Mouse (Mus musculus) layer of hippocampus, postnatal 10 days (tissue): ENCODE results near the gene Fhit. TPM values are rescaled to one million over a fixed set of nuclear protein-coding genes. Genes with fewer than 3 reads are reported as not detected.
A peak's percentile ranks its signal among the peaks of the same experiment; 100 is the strongest.

Experiments used
- DNase-seq, 2 experiments: peaks; one replicate each; pipeline ENCODE4 v3.0.0; 2021; ENCODE audit warnings: low spot score in 2 of 2
- total RNA-seq, 2 experiments: library from RNA; stranded (reverse); gene quantifications; 2 replicates each; pipeline ENCODE4 v1.2.3; 2021

Gene Fhit
- total RNA-seq, 2 experiments from 2014 or later = 4.4 to 6.9 TPM

DNA sequence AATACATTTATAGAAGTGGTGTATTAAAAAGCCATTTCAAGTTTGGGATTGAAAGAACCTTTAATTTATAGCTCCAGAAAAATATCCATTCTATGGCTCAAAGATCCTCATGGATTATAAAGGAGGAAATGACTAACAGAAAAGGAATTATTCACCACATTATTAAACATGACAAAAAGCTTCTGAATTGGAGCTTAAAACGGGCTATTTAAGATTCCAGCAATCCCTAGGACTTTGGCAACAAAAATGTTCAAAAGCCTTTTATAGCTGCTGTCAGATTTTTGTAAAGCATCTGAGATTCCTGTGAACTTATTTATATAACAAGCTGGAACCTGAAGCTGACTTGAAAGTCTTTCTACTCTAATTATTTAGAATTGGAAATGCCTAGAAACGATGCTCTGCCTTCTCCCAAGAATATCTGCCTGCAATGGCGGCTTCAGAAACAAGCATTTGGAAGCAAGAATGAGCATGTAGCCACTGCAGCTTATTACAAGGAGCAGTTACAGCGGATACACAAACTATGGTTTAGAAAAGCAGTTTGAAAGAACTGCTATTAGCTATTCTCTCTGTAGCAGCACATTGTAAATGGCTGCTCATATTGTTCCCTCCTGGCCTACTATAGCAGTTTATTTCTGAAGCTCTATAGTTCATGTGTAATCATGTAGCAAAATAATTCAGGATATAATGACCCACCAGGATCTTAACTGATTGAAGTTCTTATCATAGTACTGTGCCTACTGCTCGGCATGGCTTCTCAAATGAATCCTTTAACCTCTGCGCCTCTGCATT, 995.0 kb downstream of the Fhit start:
- DNase-seq = no peak

DNA sequence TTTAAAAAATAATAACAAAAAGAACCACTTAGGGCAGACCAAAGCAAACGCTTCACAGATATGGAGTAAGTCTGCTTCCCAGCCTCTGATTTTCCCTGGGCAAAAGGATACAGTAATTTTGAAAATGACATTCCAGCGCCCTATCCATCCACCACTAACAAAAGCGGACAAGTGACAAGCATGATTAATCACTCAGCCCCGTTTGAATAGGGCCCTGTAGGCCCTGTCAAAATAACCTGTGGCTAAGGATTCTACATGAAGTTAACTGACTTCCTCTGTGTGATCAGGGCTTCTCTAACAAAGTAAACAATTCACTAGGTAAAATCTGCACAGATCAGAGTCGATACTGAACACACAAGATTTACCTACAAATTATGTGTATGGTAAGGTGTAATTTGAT, 1012.0 kb downstream of the Fhit start:
- no peak for DNase-seq

GRCm38 (mm10) chr14:10139311-10139710, 1022.5 kb downstream of the Fhit start:
- no peak for DNase-seq

DNA sequence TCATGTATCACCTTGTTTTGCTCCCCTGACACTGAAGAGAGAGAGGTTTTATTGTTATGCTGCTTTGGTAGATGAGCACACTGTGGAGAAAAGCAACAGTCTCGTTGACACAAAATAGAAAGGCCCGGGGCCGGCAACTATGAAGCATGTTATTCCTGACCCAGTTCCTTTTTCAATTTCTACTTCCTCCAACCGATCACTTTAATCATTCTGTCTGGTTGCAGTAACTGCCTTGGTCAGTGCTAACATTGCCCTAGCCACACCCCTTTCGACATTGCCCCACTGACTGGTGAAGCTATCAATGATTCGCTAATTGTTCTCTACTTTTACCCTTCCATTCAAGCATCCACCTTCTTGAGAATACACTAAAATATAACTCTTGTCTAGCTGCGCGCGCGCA, 1028.0 kb downstream of the Fhit start:
- DNase-seq = no peak

GRCm38 (mm10) chr14:10129675-10130074, 1032.2 kb downstream of the Fhit start:
- no peak for DNase-seq

DNA sequence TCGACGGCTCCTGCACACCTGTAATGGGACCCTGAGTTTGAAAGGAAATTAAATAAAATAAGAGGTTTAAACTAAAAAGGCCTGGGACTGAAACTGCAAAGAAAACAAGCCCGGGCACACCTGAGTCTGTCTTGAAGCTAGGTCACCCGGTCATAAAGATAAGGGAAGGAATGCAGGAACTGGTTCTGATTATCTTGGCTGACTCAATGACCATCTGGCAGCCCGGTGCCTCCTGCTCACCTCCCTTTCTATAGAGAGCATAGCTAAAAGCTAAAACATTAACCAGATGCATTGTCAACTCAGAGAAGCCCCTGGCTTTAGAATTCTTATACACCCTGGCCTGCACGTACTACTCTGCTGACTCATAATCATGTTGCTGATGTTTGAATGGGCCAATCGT, 1032.7 kb downstream of the Fhit start:
- no peak for DNase-seq

DNA sequence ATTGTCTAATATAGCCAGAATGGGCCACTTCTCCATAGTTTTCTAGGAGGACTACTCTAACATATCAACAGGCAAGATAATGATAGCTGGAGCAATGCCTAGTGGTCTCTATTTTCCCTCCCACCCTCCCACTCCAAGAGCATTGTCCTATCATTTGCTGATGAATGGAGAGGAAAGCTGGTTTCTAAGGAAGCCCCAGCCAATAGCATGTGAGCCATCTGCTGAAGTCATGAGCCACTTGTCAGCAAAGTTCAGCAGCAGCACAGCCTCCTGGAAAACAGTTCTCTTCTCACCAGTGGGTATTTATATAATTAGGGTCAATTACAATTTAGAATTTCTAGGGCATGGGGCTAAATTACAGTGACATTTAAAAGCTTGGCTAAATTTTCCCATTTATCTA, 1035.3 kb downstream of the Fhit start:
- DNase-seq = no peak

GRCm38 (mm10) chr14:10122176-10122575, 1039.7 kb downstream of the Fhit start:
- DNase-seq = no peak

DNA sequence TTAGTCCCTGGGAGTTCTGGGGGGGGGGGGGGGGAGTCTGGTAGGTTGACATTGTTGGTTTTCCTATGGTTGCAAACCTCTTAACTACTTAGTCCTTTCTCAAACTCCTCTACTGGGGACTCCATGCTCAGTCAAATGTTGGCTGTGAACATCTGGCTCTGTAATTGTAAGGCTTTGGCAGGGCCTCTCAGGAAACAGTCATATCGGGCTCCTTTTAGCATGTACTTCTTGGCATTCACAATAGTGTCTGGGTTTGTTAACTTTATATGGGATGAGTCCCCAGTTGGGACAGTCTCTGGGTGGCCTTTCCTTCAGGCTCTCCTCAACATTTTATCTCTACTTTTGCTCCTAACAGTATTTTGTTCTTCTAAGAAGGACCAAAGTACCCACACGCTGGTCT, 1065.6 kb downstream of the Fhit start:
- DNase-seq = no peak

DNA sequence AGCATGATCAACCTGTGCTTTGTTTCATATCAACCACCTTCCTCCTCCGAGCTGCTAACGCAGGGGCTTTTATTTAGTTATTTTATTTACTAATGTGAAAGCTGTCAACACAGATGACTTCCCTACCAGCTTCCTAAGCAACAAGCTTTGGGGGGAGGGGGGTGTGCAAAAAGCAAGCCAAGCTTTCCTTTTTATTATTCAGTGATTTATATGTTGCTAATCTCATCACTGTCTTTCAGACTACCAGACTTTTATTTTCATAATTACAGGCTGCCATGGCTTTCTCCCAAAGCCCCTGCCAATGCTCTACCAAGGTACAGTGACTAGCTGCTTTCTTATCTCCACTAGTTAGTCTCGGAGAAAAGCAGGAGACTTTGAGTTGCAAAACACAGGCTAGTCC, 1082.8 kb downstream of the Fhit start:
- DNase-seq = peak; percentile 3 to 11

- DNase-seq = no peak
Measured at GRCm38 (mm10) chr14:10049947-10050346, 1111.9 kb downstream of the Fhit start.

DNA sequence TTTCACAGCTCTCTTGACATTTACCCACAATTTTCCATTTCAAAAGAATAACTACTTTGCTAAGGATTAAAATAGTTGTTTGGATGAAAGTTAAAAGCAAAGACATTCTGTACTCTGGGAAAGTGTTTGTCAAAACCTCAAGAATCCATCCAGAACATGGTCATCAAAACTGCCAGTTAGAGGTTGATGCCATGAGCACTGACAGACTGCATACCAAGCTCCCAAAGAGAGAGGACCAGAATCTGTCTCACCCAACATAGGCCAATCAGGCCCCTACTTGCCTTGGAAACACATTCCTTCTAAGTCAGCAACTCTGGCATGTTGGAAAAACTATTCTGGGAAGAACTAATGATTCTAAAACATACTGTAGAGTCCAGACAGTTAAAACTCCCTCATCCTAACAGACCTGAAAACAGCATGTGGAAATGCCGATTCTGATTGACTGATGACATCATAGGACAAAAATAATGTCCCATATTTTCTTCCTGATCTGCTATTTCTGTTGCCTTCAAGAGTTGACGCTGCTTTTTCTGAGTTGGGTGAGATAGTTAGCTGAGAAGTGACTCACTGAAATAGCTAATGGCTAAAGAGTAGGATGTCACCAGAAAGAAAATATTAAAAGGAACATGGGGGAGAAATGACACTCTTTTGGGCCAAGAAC, 1114.6 kb downstream of the Fhit start:
- DNase-seq = no peak

GRCm38 (mm10) chr14:10046336-10047122, 1115.3 kb downstream of the Fhit start:
- no peak for DNase-seq

DNA sequence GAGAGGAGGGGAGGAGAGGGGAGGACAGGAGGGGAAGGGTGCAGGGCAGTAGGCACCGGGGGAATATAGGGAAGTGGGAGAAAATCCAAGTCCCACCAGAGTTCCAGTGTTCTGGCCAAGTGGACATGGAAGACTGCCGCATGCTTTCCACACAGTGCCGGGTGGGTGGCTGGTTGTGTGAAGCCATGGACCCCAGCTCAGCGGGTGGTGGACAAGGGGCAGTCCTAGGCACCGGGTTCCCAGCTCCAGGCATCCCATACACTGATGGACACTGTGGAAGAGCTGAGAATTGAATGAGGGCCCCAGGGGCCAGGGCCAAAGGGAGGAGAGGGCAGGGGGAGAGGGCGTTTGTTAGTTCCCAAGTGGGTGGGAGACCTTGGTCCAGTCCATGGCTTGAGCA, 1123.8 kb downstream of the Fhit start:
- no peak for DNase-seq

- DNase-seq = no peak
Measured at GRCm38 (mm10) chr14:10036685-10037215, 1125.1 kb downstream of the Fhit start.

- no peak for DNase-seq
Measured at GRCm38 (mm10) chr14:10035682-10036081, 1126.2 kb downstream of the Fhit start.

DNA sequence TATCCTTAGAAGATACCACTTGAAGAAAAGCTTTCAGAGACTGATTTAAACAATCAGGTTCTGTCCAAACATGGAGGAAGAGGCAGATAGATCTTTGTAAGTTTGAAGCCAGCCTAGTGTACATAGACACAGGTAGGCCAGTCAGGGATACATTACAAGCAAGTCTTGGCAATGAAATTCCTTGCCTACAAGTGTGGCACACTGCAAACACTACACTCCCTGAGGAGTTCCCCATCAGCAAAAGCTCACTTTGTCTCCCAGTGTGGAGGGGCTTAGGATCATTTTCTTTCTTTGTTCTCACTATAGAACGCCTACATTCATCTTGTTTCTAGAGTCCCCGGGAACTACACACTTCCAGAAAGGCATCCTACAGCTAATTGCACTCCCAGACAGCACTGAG, 1126.6 kb downstream of the Fhit start:
- DNase-seq = no peak

GRCm38 (mm10) chr14:10023382-10023781, 1138.5 kb downstream of the Fhit start:
- no peak for DNase-seq

DNA sequence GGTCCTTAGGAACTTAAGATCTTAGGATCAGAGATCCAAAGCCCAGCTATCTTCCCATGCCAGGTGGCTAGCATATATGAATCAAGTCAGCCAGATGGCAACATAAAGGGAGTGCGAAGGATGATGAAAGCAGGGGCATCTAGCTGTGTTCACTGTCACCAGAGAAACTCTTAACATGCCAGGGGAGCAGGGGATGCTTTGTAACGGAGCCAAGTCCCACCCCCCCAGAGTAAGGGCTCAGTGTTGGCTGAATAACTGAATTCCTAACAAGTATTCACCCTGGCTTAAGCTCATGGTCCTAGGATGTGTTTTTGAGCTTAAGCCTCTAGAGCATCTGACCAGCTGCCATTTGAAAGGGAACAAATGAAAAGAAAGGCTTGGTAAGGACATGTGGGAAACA, 1139.5 kb downstream of the Fhit start:
- DNase-seq = peak in 1 of 2 experiments; percentile 21

DNA sequence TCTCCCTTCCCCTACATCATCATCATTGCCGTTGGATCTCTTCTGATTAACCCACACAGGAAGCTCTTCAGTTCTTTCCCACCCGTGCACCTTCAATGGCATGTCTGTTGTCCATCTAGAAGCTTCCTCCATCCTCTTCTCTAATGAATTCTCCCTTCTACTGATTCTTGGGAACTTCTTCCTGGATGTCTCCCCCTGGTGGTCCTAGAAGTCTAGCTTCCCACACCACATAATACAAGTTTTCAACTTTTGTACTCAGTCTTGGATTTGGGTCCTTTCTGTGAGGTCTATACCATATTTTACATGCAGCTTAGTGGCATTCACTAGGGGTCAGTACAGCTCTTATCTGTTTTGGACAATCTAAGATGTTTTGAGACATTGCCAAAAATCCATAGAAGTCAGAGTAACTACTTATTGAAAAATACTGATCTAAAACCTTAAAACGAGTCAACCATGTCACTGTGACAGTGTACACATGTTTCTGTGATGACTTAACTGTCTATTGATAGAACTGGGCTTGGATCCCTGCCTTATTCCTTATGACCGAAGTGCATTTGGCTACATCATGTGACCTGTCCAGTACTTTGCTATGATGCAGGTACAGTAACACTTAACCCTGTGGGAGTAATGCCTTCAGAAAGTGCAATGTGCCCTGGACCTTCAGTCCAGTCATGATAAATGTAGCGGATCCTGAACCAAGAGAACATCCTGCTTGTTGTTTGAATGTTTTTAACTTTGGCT, 1141.3 kb downstream of the Fhit start:
- no peak for DNase-seq

DNA sequence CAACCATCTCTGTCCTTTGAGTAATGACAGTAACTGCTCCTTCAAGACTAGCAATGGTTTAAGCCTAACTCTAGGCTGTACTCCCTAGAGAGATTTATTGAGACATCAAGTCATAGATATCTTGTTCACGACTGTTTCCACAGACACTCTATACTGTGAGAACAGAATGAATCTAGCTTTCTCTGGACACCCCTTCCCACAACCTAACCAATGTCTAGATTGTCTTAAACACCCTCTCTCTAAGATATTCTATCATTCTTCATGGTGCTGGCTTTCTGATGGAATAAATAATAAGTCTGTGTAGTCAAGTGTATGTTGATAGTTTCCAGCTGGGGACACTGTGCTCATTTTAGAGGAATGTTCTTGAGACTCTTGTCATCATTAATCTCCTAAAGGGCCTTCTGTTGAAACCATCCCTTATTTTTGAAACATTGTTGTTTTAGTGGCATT, 1148.0 kb downstream of the Fhit start:
- no peak for DNase-seq
